Mouse (Mus musculus): ENCODE results near the gene Foxb2. TPM values are rescaled to one million over a fixed set of nuclear protein-coding genes. Genes with fewer than 3 reads are reported as not detected.

Gene Foxb2
- polyA plus RNA-seq, 1 experiment from 2014 or later = 0.74 TPM

GRCm38 (mm10) chr19:16841516-16842249, 31.9 kb downstream of the Foxb2 start:
- Histone ChIP-seq H3K36me3 (ENCODE audit: control insufficient read depth, insufficient read depth, low read length) (no peaks in the 10 kb centered on the region), H3K27ac (ENCODE audit: low read depth, low read length) (no peak overlapping the region), H3K4me3 (ENCODE audit: low read length) (no peak overlapping the region), H3K4me1 (ENCODE audit: control insufficient read depth, insufficient read depth, low read depth, low read length) (no peaks in the 10 kb centered on the region), H3K9me3 (ENCODE audit: control insufficient read depth, low read length) (no peaks in the 10 kb centered on the region), H3K4me2 (ENCODE audit: low read length) (no peak overlapping the region), H3K9ac (ENCODE audit: low read depth, low read length) (no peak overlapping the region), H3K27me3 (replicated peaks; ENCODE audit: control insufficient read depth, insufficient read depth, low read length) (no peaks in the 10 kb centered on the region)
- WGBS = 22% methylated on average over 9 of the region's 9 CpGs
- no peak for ATAC-seq

- ATAC-seq = no peak
- H3K4me3 ChIP-seq (ENCODE audit: low read length) = no peak overlapping the region
- H3K4me2 ChIP-seq (ENCODE audit: low read length) = no peak overlapping the region
- no peaks in the 10 kb centered on the region for H3K27me3 ChIP-seq (replicated peaks; ENCODE audit: control insufficient read depth, insufficient read depth, low read length)
- no peaks in the 10 kb centered on the region for H3K36me3 ChIP-seq (ENCODE audit: control insufficient read depth, insufficient read depth, low read length)
- no peak overlapping the region for H3K27ac ChIP-seq (ENCODE audit: low read depth, low read length)
- H3K9me3 ChIP-seq (ENCODE audit: control insufficient read depth, low read length) = no peaks in the 10 kb centered on the region
- 68% methylated on average over 8 of the region's 8 CpGs for WGBS
- H3K4me1 ChIP-seq (ENCODE audit: control insufficient read depth, insufficient read depth, low read depth, low read length) = no peaks in the 10 kb centered on the region
- no peak overlapping the region for H3K9ac ChIP-seq (ENCODE audit: low read depth, low read length)
Observed at GRCm38 (mm10) chr19:16841001-16841400, 32.6 kb downstream of the Foxb2 start.

GRCm38 (mm10) chr19:16827657-16828056, 45.9 kb downstream of the Foxb2 start:
- no peak overlapping the region for H3K4me3 ChIP-seq (ENCODE audit: low read length)
- H3K4me2 ChIP-seq (ENCODE audit: low read length) = no peak overlapping the region
- H3K27me3 ChIP-seq (replicated peaks; ENCODE audit: control insufficient read depth, insufficient read depth, low read length) = no peaks in the 10 kb centered on the region
- H3K4me1 ChIP-seq (ENCODE audit: control insufficient read depth, insufficient read depth, low read depth, low read length) = no peaks in the 10 kb centered on the region
- H3K36me3 ChIP-seq (ENCODE audit: control insufficient read depth, insufficient read depth, low read length) = no peaks in the 10 kb centered on the region
- no peak for ATAC-seq
- no peak overlapping the region for H3K27ac ChIP-seq (ENCODE audit: low read depth, low read length)
- H3K9ac ChIP-seq (ENCODE audit: low read depth, low read length) = no peak overlapping the region
- no peaks in the 10 kb centered on the region for H3K9me3 ChIP-seq (ENCODE audit: control insufficient read depth, low read length)
- 75% methylated on average over 5 of the region's 5 CpGs for WGBS

GRCm38 (mm10) chr19:16825228-16825627, 48.4 kb downstream of the Foxb2 start:
- Histone ChIP-seq H3K9ac (ENCODE audit: low read depth, low read length) (no peak overlapping the region), H3K4me2 (ENCODE audit: low read length) (no peak overlapping the region), H3K27me3 (replicated peaks; ENCODE audit: control insufficient read depth, insufficient read depth, low read length) (no peaks in the 10 kb centered on the region), H3K27ac (ENCODE audit: low read depth, low read length) (no peak overlapping the region), H3K4me1 (ENCODE audit: control insufficient read depth, insufficient read depth, low read depth, low read length) (no peaks in the 10 kb centered on the region), H3K9me3 (ENCODE audit: control insufficient read depth, low read length) (no peaks in the 10 kb centered on the region), H3K36me3 (ENCODE audit: control insufficient read depth, insufficient read depth, low read length) (no peaks in the 10 kb centered on the region), H3K4me3 (ENCODE audit: low read length) (no peak overlapping the region)
- ATAC-seq = no peak
- 46% methylated on average over 5 of the region's 5 CpGs for WGBS

Other genes starting within 250 kb of the Foxb2 start
- gene Vps13a, start 92.9 kb downstream of the Foxb2 start, polyA plus RNA-seq (2015; fragmentation: Nextera tagmentation; extraction: Ambion mirVana) = 8.4 and 9.5 TPM in 2 replicates
- gene Prune2, start 82.3 kb upstream of the Foxb2 start, polyA plus RNA-seq (2015; fragmentation: Nextera tagmentation; extraction: Ambion mirVana) = 9.0 and 9.5 TPM in 2 replicates